Mouse (Mus musculus): ENCODE data around the gene Prss35.

- TF ChIP-seq CTCF (conservative IDR thresholded peaks at IDR 0.05; ENCODE audit: insufficient read depth, insufficient read length, low read depth, low read length) = no peak
- no peak for TF ChIP-seq POLR2A (IDR thresholded peaks at IDR 0.05; ENCODE audit: low read depth, low read length)
Observed at GRCm38 (mm10) chr9:86734357-86734756, 9.1 kb upstream of the Prss35 start.
